Mouse (Mus musculus) spleen, adult 2 months (tissue): ENCODE results near the gene Atf5. TPM values are rescaled to one million over a fixed set of nuclear protein-coding genes. Genes with fewer than 3 reads are reported as not detected.
A peak's percentile ranks its signal among the peaks of the same experiment; 100 is the strongest.

ENCODE experiments used
- DNase-seq, 2 experiments: peaks; one replicate each; pipeline versions ENCODE4 v3.0.0 to v3.0.0-alpha.2; 2012 to 2021; ENCODE audit warnings: low spot score in 2 of 2, low read depth in 1 of 2
- H3K27ac ChIP-seq: fragments of 200-500 bp; 2 replicates; pipeline ENCODE4 v1.5.1; 2012; ENCODE audit warnings: low read length, inconsistent platforms; ENCODE audit not compliant: insufficient read depth
- H3K27me3 ChIP-seq: fragments of 200-500 bp; 2 replicates; pipeline ENCODE4 v1.6.1; 2012; ENCODE audit warnings: mild to moderate bottlenecking, moderate library complexity, low read length, inconsistent platforms; ENCODE audit not compliant: control insufficient read depth, insufficient read depth
- H3K36me3 ChIP-seq: fragments of 200-500 bp; 2 replicates; pipeline ENCODE4 v1.6.1; 2012; ENCODE audit warnings: mild to moderate bottlenecking, low read length, inconsistent platforms; ENCODE audit not compliant: control insufficient read depth, insufficient read depth
- H3K4me1 ChIP-seq: fragments of 200-500 bp; 2 replicates; pipeline ENCODE4 v1.6.1; 2011; ENCODE audit warnings: inconsistent platforms; ENCODE audit not compliant: control insufficient read depth, insufficient read depth, insufficient read length
- H3K4me3 ChIP-seq: fragments of 200-500 bp; 2 replicates; pipeline ENCODE4 v1.5.1; 2011; ENCODE audit warnings: mild to moderate bottlenecking, inconsistent platforms; ENCODE audit not compliant: insufficient read depth, insufficient read length; ENCODE audit errors: extremely low read depth
- CTCF ChIP-seq: fragments of 200-500 bp; IDR thresholded peaks from 2 replicates; pipeline ENCODE4 v1.5.1; 2011; ENCODE audit warnings: mild to moderate bottlenecking, inconsistent platforms; ENCODE audit not compliant: insufficient read depth, insufficient read length, insufficient replicate concordance; ENCODE audit errors: extremely low read depth
- POLR2A ChIP-seq: fragments of 200-500 bp; IDR thresholded peaks from 2 replicates; pipeline ENCODE4 v1.6.1; 2011; ENCODE audit warnings: low read depth, low read length, inconsistent platforms
- WGBS: fragments of 180-500 bp; shearing (Covaris S2); methylation state at CpG from one replicate; pipeline ENCODE4 v1.1.7; 2018; 5-methylcytosine and 5-hydroxymethylcytosine counted together
- polyA plus RNA-seq: library from polyadenylated mRNA; depleted of rRNA; stranded (reverse); fragments of >200 nt; gene quantifications from 2 replicates; pipeline ENCODE4 v1.2.3, GENCODE M21; 2012

Gene Atf5
- polyA plus RNA-seq, 1 experiment, result 49.6 TPM

DNA sequence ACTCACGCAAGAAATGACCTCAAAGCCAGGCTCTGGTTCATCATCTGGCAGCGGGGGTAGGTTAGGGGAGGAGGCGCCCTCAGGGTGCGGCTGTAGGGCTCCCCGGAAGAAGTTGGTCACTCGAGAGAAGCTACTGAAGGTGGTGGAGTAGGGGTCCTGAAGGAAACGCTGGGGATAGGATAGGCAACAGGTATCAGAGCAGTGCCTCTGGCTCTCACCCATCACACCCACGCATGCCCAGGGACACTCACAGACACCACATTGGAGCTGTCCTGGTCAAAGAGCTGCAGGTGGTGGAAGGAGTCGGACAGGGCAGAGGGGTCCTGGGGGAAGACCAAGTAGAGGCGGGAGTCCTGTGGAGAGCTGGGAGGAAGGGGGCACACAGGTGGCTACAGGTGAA, 28.5 kb upstream of the Atf5 start:
- Histone ChIP-seq H3K4me3 (no peak overlapping the region), H3K27me3 (no peaks in the 10 kb centered on the region), H3K4me1 (peaks cover 10% of the 10 kb centered on the region), H3K27ac (no peak overlapping the region), H3K36me3 (peaks cover 49% of the 10 kb centered on the region)
- 95% methylated on average over 10 of the region's 10 CpGs for WGBS
- TF ChIP-seq CTCF, result no peak
- TF ChIP-seq POLR2A, result no peak
- DNase-seq, result no peak

DNA sequence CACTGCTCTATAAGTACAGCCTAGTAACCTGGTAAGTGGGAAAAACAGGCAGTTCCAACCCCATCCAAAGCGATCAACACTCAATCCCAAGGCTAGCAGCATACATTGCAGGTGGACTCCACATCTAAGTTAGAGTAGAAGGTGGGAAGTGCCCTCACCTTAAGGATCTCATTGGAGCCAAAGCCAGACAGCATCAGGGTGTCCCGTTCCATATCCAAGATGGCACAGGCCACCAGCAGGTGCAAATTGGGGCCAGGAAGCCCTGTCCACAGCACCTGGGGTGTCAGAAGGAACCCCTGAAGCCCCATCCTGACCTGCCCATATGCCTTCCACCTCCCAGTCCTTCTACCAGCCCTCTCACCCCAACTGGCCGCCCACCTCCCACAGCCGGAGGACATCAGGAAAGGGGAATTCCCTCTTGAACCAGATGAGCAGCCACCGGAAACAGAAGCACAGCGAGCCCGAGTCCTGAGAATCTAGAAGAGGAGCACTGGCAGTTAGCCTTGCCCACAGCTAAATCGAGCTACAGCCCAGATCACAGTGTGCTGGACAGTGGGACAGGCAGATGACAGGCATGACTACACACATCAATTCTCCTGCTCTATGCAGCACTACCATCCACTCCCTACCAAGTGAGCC, 25.5 kb upstream of the Atf5 start:
- H3K4me1 ChIP-seq, result peaks cover 31% of the 10 kb centered on the region
- 82% methylated on average over 8 of the region's 8 CpGs for WGBS
- TF ChIP-seq CTCF (no peak), POLR2A (no peak)
- peaks cover 49% of the 10 kb centered on the region for H3K36me3 ChIP-seq
- DNase-seq, result no peak
- no peak overlapping the region for H3K27ac ChIP-seq
- H3K4me3 ChIP-seq, result no peak overlapping the region
- H3K27me3 ChIP-seq, result no peaks in the 10 kb centered on the region

DNA sequence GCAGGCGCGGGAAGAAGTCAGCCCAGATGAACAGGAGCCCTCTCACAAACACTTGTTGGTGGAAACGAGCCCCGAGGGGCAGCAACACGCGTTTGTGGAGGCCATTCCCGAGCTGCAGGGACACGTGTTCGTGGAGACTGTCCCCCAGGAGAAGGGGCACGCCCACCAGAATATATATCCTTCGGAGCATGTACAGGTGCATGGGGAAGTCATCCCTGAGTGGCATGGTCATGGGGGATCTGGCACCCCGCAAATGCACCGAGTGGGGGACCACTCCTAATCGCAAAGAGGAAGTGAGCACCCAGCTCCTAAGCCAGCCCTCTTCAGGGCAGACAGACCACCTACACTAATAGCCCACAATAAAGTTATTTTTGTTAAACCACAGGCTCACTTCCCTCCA, 24.0 kb upstream of the Atf5 start:
- 19% methylated on average over 14 of the region's 14 CpGs for WGBS

DNA sequence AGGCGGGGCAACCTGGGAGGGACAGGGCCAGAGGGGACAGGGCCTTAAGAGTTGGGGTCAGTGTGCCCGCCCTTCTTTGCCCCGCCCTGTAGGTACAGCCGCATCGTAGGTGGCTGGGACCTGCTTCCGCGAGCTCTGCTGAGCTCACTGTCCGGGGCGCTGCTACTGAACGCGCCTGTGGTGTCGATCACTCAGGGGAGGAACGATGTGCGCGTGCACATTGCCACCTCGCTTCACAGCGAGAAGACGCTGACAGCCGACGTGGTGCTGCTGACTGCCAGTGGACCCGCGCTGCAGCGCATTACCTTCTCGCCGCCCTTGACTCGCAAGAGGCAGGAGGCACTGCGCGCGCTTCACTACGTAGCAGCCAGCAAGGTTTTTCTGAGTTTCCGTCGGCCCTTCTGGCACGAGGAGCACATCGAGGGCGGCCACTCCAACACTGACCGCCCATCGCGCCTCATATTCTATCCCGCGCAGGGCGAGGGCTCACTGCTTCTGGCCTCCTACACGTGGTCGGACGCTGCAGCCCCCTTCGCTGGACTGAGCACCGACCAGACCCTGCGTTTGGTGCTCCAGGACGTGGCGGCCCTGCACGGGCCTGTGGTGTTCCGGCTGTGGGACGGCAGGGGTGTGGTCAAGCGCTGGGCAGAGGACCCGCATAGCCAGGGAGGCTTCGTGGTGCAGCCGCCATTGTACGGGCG, 23.2 kb upstream of the Atf5 start:
- peaks cover 31% of the 10 kb centered on the region for H3K36me3 ChIP-seq
- no peaks in the 10 kb centered on the region for H3K27me3 ChIP-seq
- 7% methylated on average over 58 of the region's 58 CpGs for WGBS
- peak; percentile 45 to 78 for DNase-seq
- H3K27ac ChIP-seq, result peak overlapping the region; percentile 65
- peak overlapping the region; percentile 46 for H3K4me3 ChIP-seq
- H3K4me1 ChIP-seq, result peaks cover 45% of the 10 kb centered on the region
- TF ChIP-seq POLR2A (peak; percentile 17), CTCF (no peak)

More for the DNA sequence above, 24.0 kb upstream of the Atf5 start:
- Histone ChIP-seq H3K36me3 (peaks cover 38% of the 10 kb centered on the region), H3K4me3 (peak overlapping the region; percentile 46; the same call in 1 of the 2 replicates), H3K4me1 (peaks cover 43% of the 10 kb centered on the region), H3K27ac (peak overlapping the region; percentile 65), H3K27me3 (no peaks in the 10 kb centered on the region)
- DNase-seq, result no peak
- TF ChIP-seq CTCF (no peak), POLR2A (no peak; the same call in 1 of the 2 replicates)

DNA sequence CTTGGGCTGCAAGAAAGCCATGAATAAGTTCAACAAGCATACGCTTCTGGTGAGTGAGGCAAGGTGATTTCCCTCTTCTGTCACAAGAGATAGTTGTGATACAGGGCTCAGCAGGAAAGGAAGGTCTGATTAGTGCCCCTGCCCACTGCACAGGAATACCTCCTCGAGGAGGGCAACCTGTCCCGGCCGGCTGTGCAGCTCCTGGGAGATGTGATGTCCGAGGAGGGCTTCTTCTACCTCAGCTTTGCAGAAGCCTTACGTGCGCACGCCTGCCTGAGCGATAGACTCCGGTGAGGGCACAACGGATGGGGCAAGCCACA, 22.7 kb upstream of the Atf5 start:
- no peaks in the 10 kb centered on the region for H3K27me3 ChIP-seq
- peak overlapping the region; percentile 46; the same call in 1 of the 2 replicates for H3K4me3 ChIP-seq
- WGBS, result 11% methylated on average over 11 of the region's 11 CpGs
- H3K4me1 ChIP-seq, result peaks cover 49% of the 10 kb centered on the region
- H3K27ac ChIP-seq, result peak overlapping the region; percentile 65
- TF ChIP-seq POLR2A, result no peak
- no peak for TF ChIP-seq CTCF
- peaks cover 27% of the 10 kb centered on the region for H3K36me3 ChIP-seq
- no peak for DNase-seq

DNA sequence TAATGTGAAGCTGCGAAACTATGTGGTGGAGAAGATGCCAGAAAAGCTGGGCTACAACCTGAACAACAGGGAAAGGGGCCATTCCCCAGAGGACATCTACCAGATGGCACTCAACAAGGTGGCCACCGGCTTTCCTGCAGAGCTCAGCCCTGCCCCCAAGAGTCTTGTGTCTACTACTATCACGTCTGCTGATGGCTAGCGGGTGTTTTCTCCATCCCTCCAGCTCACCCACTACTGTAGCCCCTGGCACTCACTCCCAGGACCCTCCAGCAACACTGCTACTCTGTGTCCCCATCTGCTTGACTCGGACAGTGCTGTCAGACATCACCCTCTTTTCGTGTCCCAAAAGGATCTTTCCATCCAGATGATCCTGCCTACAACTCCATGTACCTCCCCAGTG, 21.6 kb upstream of the Atf5 start:
- Histone ChIP-seq H3K4me1 (peaks cover 53% of the 10 kb centered on the region), H3K27me3 (no peaks in the 10 kb centered on the region), H3K27ac (peak overlapping the region; percentile 95), H3K36me3 (peaks cover 17% of the 10 kb centered on the region), H3K4me3 (peak overlapping the region; percentile 64; the same call in 1 of the 2 replicates)
- no peak for TF ChIP-seq POLR2A
- TF ChIP-seq CTCF, result no peak
- no peak for DNase-seq
- 77% methylated on average over 6 of the region's 6 CpGs for WGBS
